Comparison of ENCODE assay signal across 14 mouse cellular contexts in genomic region chr17:49384217-49384943, GRCm38 (mm10). TPM values are rescaled to one million over a fixed set of nuclear protein-coding genes. Genes with fewer than 3 reads are reported as not detected.
DNase-seq lines count a peak whose midpoint lies in the region; ATAC-seq lines count a peak whose summit lies in the region.
"Had no signal": no experiment of that assay in that cellular context is flagged by ENCODE, and none has a peak within 500 bp of the region (broad histone marks: within the 10 kb centered on the region; RNA-seq: fewer than 3 reads in every experiment).

No protein-coding gene starts in this region.

- no peak overlapping the region for H3K9ac ChIP-seq in neural tube, embryonic 14.5 days (replicated peaks; ENCODE audit: low read depth, low read length)
- no peak overlapping the region for H3K9ac ChIP-seq in kidney, embryonic 15.5 days
- H3K9ac ChIP-seq: liver, postnatal 0 days; midbrain, embryonic 12.5 days had no signal

- no peaks in the 10 kb centered on the region for H3K9me3 ChIP-seq in neural tube, embryonic 14.5 days (ENCODE audit: control insufficient read depth, low read length)
- no peaks in the 10 kb centered on the region; the same call in 1 of the 2 replicates for H3K9me3 ChIP-seq in kidney, embryonic 15.5 days (replicated peaks)
- H3K9me3 ChIP-seq: midbrain, embryonic 12.5 days had no signal

- no peak overlapping the region for H3K27ac ChIP-seq in neural tube, embryonic 14.5 days (ENCODE audit: low read depth, low read length)
- no peak overlapping the region for H3K27ac ChIP-seq in kidney, embryonic 15.5 days
- H3K27ac ChIP-seq: forebrain, embryonic 10.5 days; midbrain, embryonic 12.5 days had no signal

- ATAC-seq in common myeloid progenitor, adult 5-6 weeks (replicated peaks; ENCODE audit: low read depth, poor library complexity, severe bottlenecking): peak; percentile 65
- ATAC-seq in neural tube, embryonic 14.5 days (ENCODE audit: low read depth): peak; percentile 77
- no peak for ATAC-seq in kidney, embryonic 15.5 days (replicated peaks; ENCODE audit: low FRiP score)
- ATAC-seq: liver, postnatal 0 days had no signal

- H3K36me3 ChIP-seq in neural tube, embryonic 14.5 days (ENCODE audit: control insufficient read depth, insufficient read depth, low read length): no peaks in the 10 kb centered on the region
- H3K36me3 ChIP-seq in kidney, embryonic 15.5 days: no peaks in the 10 kb centered on the region
- H3K36me3 ChIP-seq: forebrain, embryonic 10.5 days; midbrain, embryonic 12.5 days had no signal

- H3K4me2 ChIP-seq in neural tube, embryonic 14.5 days (ENCODE audit: low read depth, low read length): no peak overlapping the region
- H3K4me2 ChIP-seq in kidney, embryonic 15.5 days: no peak overlapping the region
- H3K4me2 ChIP-seq: midbrain, embryonic 12.5 days had no signal

- no peaks in the 10 kb centered on the region; the same call in 1 of the 2 replicates for H3K4me1 ChIP-seq in neural tube, embryonic 14.5 days (ENCODE audit: control insufficient read depth, insufficient read depth, low read length)
- no peaks in the 10 kb centered on the region for H3K4me1 ChIP-seq in kidney, embryonic 15.5 days
- H3K4me1 ChIP-seq: midbrain, embryonic 12.5 days had no signal

- H3K4me3 ChIP-seq in neural tube, embryonic 14.5 days (ENCODE audit: low read depth, low read length): no peak overlapping the region
- H3K4me3 ChIP-seq in kidney, embryonic 15.5 days (replicated peaks): no peak overlapping the region
- H3K4me3 ChIP-seq: forebrain, embryonic 10.5 days; midbrain, embryonic 12.5 days had no signal

- intact Hi-C loops in left cerebral cortex, postnatal 4 days (cut with DNase I): no loop called here

- H3K27me3 ChIP-seq in neural tube, embryonic 14.5 days (ENCODE audit: control insufficient read depth, insufficient read depth, low read length): no peaks in the 10 kb centered on the region
- H3K27me3 ChIP-seq in kidney, embryonic 15.5 days: no peaks in the 10 kb centered on the region
- H3K27me3 ChIP-seq: midbrain, embryonic 12.5 days had no signal

- peak; percentile 67 for DNase-seq in left cerebral cortex, postnatal 4 days
- DNase-seq in left cerebral cortex, adult 8-10 months (ENCODE audit: low spot score in 2 of 2): no peak
- peak; percentile 35 for DNase-seq in forelimb bud, embryonic 11.5 days (ENCODE audit: low read depth, low spot score)
- DNase-seq in testis, postnatal 10 days (ENCODE audit: low spot score): no peak
- DNase-seq: cerebellum, postnatal 36 days; heart, adult 11 months; heart, postnatal 14 days; liver, postnatal 0 days; spleen, adult 18-20 months had no signal

- 45% methylated on average over 6 of the region's 6 CpGs for WGBS in neural tube, embryonic 14.5 days
- 41% methylated on average over 6 of the region's 6 CpGs for WGBS in kidney, embryonic 15.5 days

RNA-seq across cellular contexts. Expression of gene Mocs1, which starts 43.8 kb away (rescaled TPM):
- 10 to 100 TPM; 11.4 to 15.2 TPM for total RNA-seq in left cerebral cortex, postnatal 4 days (2021)
- 10 to 100 TPM; 11.7 to 20.4 (median 16.0) TPM for total RNA-seq in left cerebral cortex, adult 8-10 months (2022)
- 9.3 and 11.6 TPM in 2 replicates for total RNA-seq in common myeloid progenitor, adult 5-6 weeks (2017)
- polyA plus RNA-seq in neural tube, embryonic 14.5 days (2014; fragmentation: Nextera tagmentation; extraction: Ambion mirVana): 4.4 and 5.0 TPM in 2 replicates
- 8.4 and 8.9 TPM in 2 replicates for polyA plus RNA-seq in kidney, embryonic 15.5 days (2015; fragmentation: Nextera tagmentation; extraction: Ambion mirVana)

Comparison
In these comparisons a context has a peak if more than half of its experiments do, and no peak if none do; other contexts are left out.
1. DNase-seq: peak in left cerebral cortex, postnatal 4 days (single experiment) and forelimb bud, embryonic 11.5 days (single experiment); none in left cerebral cortex, adult 8-10 months (0 of 2) and testis, postnatal 10 days (single experiment).